Mouse (Mus musculus) megakaryocyte, embryonic 14.5 days (primary cell): ENCODE measurements around the gene Alox8.

Experiments used
- FLI1 ChIP-seq: IDR thresholded peaks from 2 replicates; pipeline ENCODE4 v1.6.1; 2012; ENCODE audit warnings: low read length, inconsistent platforms, mixed read lengths
- GATA1 ChIP-seq: IDR thresholded peaks from 3 replicates; pipeline ENCODE4 v1.6.1; 2012; ENCODE audit warnings: mixed read lengths, low read length, inconsistent platforms, borderline replicate concordance

DNA sequence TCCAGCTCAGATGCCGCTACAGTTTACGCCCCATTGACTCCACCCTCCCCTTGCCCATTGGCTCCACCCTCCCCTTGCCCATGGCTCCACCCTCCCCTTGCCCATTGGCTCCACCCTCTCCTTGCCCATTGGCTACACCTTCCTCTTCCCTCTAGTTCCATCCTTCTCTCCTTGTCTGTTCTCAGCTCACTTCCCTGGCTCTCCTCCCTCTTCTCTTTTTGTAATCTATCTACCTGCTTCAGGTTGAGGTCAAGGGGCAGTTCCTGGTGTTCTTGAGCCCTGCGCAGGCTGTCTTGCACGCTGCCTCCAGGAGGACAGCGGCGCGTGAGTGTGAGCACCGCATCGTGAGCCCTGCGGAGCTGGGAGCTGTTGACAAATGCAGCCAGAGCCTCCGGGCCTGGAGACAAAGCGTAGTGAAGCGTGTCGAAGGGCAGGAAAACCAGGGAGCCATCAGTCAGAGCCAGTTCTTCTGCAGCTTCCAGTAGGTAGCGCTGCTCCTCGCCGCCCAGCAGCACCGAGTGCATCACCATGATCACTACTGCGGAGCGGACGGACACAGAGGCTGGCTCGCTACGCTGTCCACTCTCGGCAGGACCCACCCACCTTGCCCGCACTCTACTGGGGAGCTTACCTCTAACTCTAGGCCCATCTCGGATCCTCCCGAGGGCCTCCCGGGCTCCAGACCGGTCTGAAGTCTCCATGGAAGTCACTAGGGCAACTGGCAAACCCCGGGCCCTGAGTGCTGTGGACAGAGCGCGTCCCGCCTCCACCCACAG lies 37.8 kb upstream of the Alox8 start:
- TF ChIP-seq FLI1 (no peak), GATA1 (no peak)
